Mouse (Mus musculus): ENCODE data around the gene Gga2.

Gga2 gene

DNA sequence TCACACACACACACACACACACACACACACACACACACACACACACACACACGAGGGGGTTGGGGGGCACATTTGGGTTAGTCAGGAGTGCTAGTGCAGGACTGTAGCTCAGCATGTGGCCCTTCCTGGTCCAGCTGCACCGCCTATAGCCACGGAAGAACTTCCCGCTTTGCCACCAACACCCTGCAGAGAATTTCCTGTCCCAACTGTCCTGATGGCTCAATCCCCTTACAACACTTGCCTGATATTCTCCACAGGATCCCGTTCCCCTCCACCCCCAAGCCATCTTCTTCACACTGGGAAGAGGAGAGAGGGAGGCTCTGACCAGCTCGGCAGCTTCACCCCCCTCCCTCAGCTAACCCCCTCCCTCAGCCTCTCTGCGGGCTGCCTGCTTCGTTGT, 20.6 kb downstream of the Gga2 start:
- no peak for DNase-seq (ENCODE audit: low spot score in 2 of 2)

DNA sequence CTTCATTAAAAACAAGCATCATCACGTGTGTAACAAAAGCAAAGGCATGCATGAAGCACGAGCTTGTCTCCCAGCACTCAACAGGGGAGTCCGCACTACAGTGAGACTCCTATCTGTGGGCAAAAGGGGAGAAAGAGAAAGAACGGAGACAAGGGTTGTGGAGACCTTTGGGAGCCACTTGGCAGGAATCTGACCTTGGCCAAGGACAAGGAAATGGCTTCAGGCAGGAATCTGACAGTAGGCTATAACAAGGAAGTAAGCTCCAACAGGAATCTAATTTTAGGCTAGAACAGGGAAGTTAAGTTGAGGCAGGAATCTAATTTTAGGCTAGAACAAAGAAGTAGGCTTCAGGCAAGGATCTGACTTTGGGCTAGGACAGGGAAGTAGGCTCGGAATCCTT, 25.1 kb downstream of the Gga2 start:
- DNase-seq (ENCODE audit: low spot score in 2 of 2): no peak

DNA sequence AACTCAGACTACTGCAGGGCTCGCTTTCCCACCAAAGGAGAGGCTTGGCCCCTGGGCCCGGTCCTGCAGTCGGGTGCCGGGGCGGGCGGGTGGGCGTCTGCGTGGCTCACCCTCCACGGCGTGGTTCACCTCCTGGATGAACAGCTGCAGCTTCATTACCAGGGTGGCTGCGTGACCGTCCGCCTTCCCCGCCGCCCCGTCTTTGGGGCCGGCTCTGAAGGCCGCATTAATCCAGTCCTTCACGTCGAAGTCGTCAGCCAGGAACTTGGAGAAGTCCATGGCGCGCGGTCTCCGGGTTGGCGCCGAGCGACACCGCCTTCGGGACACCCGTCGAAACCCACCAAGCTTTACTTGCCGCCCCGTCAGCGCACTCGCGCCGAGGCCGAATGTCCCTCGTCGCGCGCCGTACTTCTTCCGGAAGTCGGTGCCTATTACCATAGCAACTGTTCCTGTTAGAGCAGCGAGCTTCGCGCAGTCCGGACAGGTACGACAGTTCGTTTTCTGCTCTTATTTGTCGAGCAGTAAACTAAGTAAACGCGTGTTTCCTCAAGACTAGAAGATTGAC, 39.6 kb downstream of the Gga2 start, which contains the start of gene Cog7:
Cog7 (minus strand) TSS at position 405 of the 565 bp plus-strand sequence.
- peak; percentile 87 to 94 for DNase-seq (ENCODE audit: low spot score in 2 of 2)

GRCm38 (mm10) chr7:121975031-121975430, 46.0 kb downstream of the Gga2 start:
- peak in 1 of 2 experiments; percentile 61 for DNase-seq (ENCODE audit: low spot score in 2 of 2)

DNA sequence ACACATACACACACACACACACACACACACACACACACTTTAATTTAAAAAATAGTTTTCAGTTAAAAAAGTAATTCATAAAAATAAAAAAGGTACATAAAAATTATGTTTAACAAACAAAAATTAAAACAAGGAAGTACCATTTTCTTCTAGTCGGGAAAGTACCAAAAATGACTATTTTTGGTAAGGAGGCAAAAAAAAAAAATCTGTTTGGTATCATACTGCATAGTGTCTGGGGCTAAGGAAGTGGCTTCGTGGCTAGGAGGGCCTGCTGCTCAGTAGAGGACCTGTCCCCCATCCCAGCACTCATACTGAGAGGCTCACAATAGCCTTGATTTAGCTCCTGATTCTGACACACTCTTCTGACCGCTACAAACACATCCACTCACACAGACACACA, 49.3 kb downstream of the Gga2 start:
- no peak for DNase-seq (ENCODE audit: low spot score in 2 of 2)

DNA sequence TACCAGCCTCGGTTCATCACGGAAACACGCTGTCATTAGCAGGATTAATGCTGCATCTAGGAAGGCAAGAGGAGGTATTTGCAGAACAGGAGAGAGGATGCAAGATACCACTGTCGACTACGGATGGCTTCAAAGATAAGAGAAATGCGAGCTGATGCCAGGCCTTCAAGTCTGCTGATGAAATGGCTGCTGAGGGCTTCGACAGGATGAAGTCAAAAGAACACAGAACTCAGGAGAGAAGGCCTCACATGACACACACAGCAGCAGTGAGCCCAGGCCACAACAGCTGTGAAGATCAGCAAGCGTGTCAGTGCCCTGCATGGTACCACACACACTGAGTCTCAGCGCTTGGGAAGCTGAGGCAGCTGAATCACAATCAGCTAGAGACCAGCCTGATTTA, 50.8 kb downstream of the Gga2 start:
- DNase-seq (ENCODE audit: low spot score in 2 of 2): no peak

DNA sequence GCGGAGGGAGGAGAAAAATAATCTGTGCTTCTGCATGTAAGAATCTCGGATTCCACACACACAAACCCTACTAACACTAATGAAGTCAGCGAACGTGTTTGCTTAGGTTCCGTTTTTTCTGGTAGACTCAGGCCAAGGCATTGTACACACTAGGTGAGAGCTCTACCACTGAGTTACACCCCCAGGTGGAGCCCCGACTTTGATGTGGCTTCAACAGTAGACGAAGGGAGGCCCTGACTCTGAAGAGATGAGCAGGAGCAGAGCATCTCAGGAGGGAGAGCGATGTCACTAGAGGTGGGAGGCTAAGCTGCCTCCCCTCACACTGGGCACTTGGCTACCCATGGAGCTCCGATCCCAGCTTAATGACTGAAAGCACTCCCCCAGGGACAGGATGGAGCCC, 52.2 kb downstream of the Gga2 start:
- DNase-seq (ENCODE audit: low spot score in 2 of 2): peak; percentile 26 to 41

DNA sequence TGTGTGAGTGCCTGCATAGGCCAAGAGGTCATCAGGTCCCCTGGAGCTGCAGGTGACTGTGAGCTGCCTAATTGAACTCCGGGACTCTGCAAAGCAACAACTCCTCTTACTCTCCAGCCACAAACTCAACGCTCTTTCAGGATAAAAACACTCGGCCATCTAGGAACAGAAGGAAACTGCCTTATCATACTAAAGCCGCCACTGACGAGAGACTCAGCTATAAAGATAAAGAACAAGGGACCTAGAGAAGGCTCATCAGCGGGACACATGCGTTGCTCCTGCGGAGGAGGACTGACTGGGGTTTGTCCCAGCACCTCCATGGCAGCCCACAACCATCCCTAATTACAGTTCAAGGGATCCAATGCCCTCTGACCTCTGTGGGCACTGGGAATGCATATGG, 52.8 kb downstream of the Gga2 start:
- no peak for DNase-seq (ENCODE audit: low spot score in 2 of 2)

GRCm38 (mm10) chr7:121966169-121966568, 54.9 kb downstream of the Gga2 start:
- no peak for DNase-seq (ENCODE audit: low spot score in 2 of 2)

- DNase-seq (ENCODE audit: low spot score in 2 of 2): peak in 1 of 2 experiments; percentile 53
Observed at GRCm38 (mm10) chr7:121963883-121964398, 57.1 kb downstream of the Gga2 start.

DNA sequence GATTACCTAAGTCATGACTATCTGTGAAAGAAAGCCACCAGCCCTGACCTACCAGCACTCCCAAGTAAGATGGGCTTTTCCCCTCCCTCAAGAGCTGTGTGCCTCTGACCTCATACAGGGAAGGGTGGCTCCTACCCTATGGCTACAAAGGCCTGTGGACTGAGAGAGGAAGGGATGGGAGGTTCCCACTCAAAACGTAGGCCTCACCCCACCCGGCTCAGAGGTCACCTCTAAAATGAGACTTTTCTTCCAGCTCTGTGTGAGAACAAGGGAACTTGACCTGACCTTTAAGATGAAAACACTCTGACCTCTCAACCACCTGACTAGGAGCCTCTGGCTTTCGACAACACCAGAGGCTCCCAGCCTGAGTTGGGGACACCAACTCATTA, 58.5 kb downstream of the Gga2 start:
- DNase-seq (ENCODE audit: low spot score in 2 of 2): no peak

- DNase-seq (ENCODE audit: low spot score in 2 of 2): no peak
Observed at GRCm38 (mm10) chr7:121961913-121962570, 59.0 kb downstream of the Gga2 start.

DNA sequence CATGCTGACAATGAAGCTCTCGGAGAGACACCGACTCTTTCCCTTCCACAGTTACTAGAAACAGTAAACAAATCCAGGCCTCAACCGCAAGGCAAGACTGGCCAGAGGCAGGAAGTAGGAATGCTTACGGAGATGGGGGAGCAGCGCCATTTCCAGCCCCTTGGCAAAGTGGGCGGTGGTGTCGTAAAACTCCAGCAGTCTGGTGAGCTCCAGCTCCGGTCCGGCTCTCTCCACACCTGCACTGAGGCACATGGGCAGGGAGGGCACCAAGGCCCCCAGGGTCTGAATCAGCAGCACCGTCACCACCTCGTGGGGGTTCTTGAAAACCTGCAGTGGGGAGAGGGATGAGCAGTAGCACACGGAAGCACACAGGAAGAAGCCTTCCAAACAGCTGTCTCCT, 65.2 kb downstream of the Gga2 start:
- DNase-seq (ENCODE audit: low spot score in 2 of 2): no peak

DNA sequence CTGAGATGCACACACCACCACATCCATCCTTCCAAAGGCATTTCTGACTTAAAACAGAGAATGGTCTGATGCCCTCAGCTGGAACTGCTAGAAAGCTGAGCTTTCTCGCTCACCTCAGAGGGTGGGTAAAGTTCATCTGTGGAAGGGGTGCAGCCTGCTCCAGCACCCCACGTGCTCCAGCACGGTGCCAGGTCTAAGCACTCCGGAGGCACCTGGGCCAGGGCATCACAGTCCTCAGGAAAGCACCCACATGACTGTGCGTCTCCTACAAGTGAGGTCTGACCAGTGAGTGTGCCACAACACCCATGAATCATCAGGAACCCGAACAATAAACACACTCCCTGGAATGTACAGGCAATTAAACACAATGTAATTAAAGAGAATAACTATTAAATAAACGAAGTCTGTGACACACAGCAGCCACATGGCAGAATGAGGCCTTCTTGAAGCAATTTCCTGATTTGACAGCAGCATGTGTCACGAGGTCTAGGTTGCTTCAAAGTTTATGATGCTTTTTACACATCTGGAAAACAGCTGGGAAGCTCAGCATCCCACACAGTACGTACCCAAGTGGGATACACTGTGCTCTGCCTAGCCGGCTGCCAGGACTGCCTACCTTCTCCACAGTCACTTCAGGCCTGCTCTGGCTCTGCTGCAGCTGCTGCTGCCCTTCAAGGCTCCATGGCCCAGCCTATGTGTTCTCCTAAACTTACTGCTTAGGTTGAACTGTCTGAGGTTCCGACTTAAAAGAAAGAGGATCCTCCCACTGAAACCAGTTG, 65.9 kb downstream of the Gga2 start:
- DNase-seq (ENCODE audit: low spot score in 2 of 2): no peak

- DNase-seq (ENCODE audit: low spot score in 2 of 2): no peak
Observed at GRCm38 (mm10) chr7:121947513-121947912, 73.5 kb downstream of the Gga2 start.

DNA sequence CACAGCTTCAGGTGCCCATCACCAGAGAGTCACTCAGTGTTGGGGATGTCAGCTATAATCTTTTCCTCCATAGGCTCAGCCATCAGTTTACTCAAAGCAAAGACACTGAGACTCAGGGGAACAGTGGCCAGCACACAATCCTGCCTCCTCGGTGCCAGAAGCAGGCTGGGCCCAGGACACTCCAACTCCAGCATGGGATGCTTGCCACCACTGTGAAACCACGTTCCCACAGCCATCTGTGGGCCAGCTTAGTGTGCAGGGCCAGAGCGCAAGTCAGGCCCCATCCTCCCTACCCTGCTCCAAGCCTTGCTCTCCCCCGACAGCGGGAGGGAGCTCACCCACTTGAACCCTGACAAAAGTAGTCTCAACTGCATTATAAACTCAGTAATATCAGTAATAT, 74.8 kb downstream of the Gga2 start:
- DNase-seq (ENCODE audit: low spot score in 2 of 2): no peak

- DNase-seq (ENCODE audit: low spot score in 2 of 2): no peak
Observed at GRCm38 (mm10) chr7:121942371-121942770, 78.7 kb downstream of the Gga2 start.

GRCm38 (mm10) chr7:121941640-121942039, 79.4 kb downstream of the Gga2 start:
- DNase-seq (ENCODE audit: low spot score in 2 of 2): no peak

- DNase-seq (ENCODE audit: low spot score in 2 of 2): no peak
Observed at GRCm38 (mm10) chr7:121941016-121941415, 80.0 kb downstream of the Gga2 start.

GRCm38 (mm10) chr7:121939729-121940128, 81.3 kb downstream of the Gga2 start:
- DNase-seq (ENCODE audit: low spot score in 2 of 2): no peak

DNA sequence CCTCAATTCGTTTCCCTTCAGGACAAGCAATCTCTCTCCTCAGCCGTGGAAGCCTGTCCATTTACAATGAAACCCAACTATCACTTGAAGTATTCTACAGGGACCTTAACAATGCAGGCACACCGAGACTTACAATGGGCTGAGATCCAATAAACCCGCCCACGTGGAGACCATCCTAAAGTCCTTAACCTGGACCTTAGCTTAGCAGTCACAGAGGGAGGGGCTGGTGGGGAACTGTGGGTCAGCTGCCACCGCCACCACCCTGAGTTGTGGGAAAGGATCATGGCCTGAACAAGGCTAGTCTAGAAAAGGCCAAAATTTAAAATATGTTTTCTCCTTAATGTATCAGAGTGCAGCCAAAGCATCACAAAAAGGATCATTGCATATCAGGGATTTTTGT, 81.8 kb downstream of the Gga2 start:
- no peak for DNase-seq (ENCODE audit: low spot score in 2 of 2)

- DNase-seq (ENCODE audit: low spot score in 2 of 2): no peak
Observed at GRCm38 (mm10) chr7:121938124-121938891, 82.7 kb downstream of the Gga2 start.
